Mouse (Mus musculus) thymus, postnatal 25 days (tissue): ENCODE measurements around the gene Arap1.
A peak's percentile ranks its signal among the peaks of the same experiment; 100 is the strongest.

Source experiments
- DNase-seq: peaks from one replicate; pipeline ENCODE4 v3.0.0; 2022

Arap1 gene

DNA sequence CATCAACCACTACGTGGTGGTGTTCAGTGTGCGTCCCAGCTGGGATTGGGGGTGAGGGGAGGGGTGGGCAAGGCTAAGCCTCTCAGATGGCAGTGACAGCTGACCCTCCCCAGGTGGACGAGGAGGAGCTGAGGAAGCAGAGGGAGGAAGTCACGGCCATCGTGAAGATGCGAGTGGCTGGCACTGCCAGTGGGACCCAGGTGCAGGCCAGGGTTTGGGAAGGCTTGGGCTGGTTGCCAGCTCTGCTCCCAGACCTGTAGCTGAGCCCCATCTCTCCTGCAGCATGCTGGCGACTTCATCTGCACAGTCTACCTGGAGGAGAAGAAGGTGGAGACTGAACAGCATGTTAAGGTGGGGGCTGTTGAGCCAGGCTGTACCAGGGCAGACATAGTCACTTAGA is 53.6 kb downstream of the Arap1 start:
- no peak for DNase-seq

DNA sequence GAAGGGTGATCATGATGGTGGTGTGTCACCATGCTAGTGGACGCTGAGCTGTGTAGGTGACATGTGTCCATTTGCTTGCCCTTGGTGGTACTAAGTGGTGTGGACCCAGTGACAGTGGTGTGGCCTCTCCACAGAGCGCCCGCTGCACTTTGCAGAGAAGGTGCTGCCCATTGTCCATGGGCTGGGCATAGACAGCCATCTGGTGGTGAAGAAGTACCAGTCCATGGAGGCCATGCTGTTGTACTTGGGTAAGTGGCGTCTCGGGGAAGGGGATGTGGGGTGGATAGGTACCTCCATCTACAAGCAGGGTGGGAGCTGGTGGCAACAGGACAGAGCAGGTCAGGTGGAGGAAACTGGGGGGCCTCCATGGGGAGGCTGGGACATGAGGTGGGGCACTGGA is 56.0 kb downstream of the Arap1 start:
- DNase-seq: no peak

DNA sequence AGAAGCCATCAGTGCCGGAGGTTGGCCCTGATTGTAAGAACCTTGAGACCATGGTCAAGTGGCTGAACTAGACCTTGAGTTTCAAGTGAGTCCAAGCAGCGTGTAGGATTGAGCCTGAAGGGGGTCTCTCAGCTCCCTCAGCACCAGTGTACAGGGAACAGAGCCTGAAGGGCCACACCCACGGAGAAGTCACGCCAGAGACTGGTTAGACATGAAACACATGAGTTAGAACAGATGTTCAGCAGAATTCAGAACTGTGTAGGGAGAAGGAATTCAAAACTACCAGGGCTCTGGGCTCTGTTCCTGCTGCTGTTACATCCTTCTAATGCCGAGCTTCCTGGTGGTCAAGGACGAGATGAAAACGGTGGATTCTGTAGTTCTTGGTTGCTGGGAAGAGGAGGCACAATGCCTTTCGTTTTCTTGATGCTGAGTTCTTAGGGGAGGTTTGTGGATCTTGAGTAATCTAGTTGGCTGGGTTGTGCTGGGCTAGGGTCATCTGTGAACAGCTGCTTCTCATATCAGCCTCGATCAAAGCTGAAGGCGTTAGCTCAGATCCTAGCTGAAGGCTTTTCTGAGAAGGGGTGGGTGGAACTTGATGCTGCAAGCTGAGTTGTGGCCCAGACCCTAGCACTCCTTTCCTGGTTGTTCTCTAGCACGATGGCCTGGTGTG is 62.5 kb downstream of the Arap1 start, which contains the start of gene Gm45837:
TSS of gene Gm45837 (plus strand) at position 620 of the 670 bp plus-strand sequence.
- no peak for DNase-seq

DNA sequence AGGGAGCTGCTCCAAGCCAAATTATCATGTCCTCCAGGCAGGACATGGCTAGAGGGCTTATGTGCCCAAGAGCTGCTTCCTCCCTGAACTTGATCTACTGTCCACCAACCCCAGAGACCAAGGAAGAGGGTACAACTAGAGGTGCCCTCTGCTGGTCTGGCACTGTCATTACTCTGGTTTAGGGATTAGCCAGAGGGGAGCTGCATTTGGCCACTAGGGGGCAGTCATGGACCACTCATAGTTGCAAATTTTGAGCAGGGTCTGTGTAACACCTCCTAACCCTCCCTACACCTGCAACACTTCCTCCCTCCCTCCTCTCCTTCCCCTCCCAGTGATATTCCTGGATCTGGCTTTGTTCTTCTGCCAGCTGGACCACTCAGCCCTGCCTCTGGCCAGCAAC is 64.9 kb downstream of the Arap1 start:
- DNase-seq: peak; percentile 85

DNA sequence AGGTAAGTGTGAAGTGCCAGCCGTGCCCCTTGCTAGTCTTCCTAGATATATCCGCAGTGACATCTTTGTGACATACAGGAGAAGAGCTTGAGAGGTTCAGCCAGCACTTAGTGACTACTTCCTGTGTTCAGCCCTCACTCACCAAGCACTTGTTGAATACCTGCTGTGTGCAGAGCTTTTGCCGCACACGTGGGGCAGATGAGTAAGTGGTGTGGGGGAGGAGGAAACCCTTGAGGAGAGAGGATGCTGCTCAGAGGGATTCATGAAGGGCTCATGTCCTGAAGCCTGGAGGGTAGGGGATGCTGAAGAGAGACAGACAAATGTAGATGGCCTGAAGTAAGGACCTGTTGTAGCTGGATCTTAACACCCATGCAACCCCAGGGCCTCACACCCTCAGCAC is 66.3 kb downstream of the Arap1 start:
- DNase-seq: no peak

DNA sequence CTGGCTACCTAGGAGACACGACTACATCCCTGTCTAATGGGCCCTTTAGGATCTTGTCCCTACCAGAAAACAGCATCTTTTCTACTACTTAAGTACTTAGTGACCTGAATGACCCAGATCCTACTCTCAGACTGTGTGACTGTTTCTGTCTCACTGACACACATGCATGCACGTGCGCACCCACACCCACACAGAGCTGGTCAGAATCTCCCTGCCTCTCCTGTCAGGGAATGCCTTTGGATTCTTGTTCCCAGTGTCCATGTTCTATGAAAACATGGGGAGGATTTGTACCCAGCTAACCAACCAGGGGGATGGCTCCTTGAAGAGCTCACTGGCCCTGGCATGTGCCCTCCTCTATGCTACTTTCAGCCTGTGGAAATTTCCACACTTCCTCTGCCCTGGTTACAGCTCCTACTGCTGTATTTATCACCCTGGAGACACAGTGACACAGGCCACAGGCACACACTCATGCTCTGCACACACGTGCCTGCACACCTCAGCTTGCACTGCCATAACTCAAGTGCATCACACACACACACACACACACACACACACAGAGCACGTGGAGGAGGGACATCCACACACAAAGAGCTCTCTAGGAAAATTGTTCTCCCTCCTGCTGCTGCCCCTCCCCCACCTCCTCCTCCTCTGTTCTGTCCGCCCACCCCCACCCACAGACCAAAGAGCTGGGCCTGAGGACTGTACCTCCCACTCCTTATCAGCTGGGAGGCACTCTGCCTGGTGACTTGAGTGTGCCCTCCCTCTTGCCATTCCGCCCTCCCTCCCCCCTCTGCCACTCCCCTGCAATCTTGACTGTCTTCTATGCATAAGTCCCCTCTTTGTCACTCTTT is 67.0 kb downstream of the Arap1 start:
- DNase-seq: no peak

DNA sequence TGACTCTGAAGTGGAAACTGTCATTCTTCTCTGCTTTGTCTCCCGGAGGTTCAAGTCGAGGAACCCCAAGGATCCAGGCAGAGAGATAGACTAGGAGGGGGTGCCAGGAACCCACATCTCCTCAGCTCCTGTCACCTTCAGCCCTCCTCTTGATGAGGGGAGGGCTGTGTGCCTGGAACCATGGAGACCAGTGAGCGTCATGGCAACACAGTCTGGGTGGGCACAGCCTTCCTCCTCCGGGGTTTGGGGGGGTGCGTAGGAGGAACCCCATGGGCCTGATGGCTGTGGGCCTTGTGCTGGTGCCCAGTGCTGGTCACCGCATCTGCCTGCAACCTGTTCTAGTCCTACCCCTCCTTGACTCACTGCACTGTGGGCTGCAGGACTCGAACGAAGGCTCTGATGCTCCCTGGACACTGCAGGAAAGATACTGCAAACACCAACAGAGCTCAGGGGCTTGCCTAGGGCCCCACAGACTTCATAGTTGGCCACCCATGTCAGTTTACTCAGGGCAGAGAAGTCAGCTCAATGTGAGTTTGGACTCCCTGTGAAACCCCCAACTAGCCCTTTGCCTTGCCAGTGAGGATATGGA is 67.7 kb downstream of the Arap1 start:
- DNase-seq: no peak

DNA sequence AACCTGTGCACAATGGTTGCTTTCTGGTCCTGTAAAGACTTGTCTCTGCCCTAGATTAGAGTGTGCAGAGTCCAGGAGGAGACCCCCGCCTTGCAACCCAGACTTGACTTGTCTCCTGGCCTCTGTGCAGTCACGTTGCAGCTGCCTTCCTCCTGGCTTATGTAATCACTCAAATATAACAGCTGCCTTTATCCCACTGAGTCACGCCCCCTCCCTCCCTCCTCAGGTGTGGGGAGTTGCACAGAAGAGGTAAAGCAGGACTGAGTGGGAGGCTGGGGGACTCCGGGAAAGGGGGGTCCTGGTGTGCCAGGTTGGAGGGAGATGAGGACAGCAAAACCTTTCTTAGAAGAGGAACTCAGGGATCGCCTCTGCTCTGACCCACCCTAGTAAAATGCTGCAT is 68.5 kb downstream of the Arap1 start:
- no peak for DNase-seq

DNA sequence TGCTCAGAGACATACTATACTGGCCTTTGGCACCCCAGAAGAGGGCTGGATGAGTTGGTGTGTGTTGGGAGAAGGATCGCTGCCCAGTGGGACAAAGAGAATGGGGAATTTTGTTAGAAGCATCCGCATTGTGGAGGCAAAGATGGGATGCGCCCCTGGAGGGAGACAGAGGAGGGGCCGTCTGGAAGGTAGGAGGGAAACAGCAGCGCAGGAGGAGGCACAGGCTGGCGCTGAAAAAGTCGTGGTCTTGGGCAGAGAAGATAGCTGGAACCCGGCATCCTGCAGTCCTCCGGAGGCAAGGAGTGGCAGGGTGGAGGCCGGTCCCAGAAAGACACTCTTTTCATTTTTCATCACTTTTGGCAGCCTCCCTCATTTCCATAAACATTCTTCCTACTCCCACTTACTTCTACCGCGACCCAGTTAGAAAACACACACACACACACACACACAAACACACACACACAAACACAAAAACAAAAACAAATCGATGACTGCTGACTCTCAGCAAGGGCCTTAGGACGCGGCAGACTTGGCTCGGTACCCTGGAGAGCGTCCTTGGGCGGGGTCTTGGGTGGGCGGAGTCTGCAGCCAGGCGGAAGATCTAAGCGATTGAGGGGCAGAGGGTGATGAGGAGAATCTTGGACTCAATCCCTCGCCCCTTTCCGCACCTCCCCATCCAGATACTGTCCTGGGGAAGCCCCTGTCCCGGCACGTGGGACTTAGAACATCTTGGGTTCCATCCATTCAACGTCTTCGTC is 71.3 kb downstream of the Arap1 start:
- no peak for DNase-seq

DNA sequence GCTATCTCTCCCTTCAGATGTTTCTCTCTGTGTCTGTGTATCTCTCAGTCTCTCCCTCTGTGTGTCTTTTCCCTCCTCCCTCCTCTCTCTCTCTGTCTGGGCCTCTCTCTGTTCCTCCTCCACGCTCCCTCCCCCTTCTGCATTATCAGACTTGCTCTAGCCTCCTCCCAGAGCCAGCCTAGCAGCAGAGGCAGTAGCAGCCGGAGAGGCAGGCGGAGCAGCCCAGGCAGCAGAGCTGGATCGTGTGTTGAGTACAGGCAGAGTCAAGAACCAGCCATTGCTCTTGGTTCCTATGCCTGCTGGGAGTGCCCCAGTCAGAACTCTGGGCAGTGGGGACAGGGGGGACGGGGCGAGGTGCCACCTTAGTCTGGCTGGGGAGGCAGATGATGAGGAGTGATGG is 73.7 kb downstream of the Arap1 start, which contains the start of gene Pde2a:
TSS of gene Pde2a (plus strand) at position 163 of the 400 bp plus-strand sequence.
- no peak for DNase-seq

DNA sequence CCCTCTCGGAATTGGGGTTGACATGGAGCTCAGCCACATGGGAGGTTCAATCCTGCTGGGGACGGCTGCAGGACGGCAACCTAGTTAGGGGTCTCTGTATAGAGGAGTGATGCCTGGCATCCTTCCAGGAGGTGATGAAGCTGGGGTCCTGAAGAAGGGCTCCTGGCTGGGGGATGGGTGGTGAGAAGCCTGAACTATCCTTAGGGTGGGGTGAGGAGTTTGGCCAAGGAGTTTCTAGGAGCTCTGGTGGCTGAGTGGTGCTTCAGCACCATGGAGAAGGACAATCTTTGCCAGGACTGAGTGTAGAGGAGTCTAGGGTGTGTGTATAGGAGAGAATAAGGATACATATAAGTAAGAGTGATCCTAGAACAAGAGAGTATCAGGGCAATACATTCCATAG is 74.2 kb downstream of the Arap1 start:
- DNase-seq: no peak

DNA sequence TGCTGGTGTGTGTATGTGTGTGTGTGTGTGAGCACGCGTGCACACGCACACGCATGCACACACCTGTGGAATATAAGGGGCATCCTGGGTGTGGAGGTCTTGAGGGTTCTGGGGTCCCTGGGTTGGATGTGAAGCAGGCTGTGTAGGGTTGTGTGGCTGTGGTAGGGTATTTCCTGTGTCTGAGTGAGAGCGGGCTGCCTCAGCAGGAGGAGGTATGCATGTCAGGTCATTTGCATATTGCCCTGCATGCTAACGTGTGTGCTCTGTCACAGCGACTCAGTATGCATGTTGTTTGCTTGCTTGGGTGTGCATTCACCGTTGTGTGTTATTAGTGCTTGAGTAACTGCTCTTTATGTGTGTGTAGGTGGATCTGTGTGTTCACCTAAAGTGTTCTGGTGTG is 74.8 kb downstream of the Arap1 start:
- DNase-seq: no peak

DNA sequence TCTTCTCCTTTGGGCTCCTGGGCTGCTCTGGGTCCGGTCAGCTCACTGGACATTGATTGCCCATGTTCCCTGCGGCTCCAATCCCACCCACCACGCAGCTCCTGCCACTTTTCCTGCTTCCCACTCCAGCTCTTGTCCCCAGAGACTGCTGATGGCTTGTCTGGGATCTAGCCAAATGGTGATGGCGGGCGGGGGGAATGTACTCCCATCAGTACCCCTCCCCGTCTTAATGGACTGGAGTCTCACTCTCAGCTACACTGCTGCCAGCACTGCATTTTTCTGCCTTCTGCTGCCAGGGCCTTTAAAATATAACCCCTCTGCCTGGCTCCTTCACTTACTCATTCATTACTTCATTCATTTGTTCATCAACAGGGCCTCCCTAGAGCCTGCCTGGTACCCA is 76.1 kb downstream of the Arap1 start:
- no peak for DNase-seq

DNA sequence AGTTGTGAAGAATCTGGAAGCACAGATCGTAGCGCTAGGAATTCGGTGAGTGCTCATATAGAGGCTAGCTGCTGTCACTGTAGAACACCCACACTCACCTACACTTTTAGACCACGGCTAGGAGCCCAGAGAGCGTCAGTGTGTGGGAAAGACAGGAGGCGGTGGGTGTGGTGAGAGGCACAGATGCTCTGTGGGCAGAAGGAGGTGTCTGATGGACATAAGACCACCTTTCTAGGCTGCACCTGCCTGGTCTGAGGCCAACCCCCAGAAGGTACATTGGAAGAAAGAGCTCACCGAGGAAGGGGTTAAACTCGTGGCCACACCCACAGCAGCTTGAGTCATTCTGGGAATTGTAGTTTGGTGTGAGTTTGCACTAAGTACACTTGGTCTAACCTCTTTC is 78.8 kb downstream of the Arap1 start:
- DNase-seq: no peak

DNA sequence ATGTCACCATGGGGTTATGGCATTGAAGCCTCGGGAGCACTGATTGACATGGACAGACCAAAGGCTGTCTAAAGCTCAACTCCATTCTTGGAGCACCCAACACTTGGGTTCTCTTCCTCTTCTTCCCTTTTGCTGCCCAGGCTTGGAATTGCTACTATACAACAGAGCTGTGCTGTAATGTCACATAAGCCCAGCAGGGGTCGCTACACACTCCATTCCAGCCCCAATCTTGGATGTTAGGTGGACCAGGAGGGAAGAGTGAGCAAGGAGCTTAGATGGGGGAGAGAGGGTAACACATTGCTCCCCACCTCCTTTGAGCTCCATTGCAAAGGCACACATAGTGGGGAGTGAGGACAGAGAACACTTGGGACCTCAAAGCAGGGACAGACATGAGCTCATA is 79.9 kb downstream of the Arap1 start:
- DNase-seq: peak; percentile 23

DNA sequence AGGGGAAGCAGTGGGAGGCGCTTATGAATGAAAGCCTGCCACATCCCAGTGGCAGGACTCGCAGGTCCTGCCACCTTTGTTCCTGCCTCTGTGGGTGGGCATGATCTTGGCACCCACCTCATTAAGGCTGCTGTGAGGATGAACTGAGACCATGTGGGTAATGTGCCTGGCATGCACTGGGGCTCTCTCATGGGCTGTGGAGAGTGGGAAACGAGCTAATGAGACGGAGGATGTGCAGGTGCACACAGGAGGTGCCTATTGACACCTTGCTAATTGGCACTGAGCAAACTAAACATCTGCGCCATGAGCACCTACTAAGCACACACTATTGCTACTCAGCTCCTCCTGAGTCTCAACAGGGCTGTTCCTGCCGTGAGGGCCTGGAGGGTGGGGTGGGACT is 87.2 kb downstream of the Arap1 start:
- no peak for DNase-seq

DNA sequence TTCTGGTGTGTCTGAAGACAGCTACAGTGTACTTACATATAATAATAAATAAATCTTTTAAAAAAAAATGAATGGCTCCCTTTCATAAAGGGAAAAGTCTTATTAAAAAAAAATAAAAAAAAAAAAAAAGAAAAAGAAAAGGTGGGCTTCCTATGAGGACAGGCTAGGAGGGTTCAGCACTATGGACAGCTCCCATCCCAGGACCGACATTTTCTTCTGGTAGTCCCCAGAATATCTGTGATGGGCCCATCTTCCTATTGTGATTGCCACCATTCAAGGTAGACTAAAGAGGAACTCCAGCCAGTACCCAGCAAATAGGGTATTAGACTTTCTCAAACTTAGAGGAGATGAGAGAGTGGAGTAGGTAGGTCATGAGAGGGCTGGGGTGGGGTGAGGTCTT is 90.0 kb downstream of the Arap1 start:
- DNase-seq: no peak

DNA sequence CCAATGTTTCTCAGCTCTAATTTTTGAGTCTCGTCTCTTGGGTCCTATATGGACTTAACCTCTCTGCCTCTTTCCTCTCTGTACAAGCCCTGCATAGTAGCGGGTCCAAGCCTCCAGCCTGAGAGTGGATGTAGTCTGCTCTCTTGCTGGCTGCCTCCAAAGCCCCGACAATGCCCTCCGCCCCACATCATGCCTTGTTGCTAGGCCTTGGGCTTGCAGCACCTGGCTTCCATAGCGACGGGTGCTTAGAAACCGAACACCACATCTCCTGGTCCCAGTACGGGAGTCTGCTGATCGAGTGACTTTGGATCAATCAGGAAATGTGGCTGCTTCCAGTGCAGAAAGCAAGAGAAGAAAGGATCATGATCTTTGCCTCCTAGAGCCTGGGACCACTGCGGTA is 95.2 kb downstream of the Arap1 start:
- no peak for DNase-seq

DNA sequence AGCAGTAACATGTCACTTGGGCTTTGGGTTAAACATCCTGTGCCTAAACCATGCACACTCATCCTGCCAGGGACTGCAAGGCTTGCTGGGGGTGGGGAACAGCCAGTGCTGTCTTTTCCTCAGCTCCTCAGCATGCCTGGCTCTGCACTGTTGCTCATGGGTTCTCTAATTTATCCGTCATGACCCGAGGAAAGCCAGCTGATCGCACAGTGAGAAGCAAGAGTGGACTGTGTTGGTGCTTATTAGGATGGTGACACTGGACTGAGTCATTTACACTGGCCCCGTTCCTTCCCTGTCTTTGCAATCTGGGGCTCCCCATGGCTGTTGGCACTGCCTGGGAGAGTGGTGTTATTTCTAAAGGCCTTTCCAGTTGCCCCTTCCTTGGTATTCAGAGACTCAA is 96.3 kb downstream of the Arap1 start:
- no peak for DNase-seq

DNA sequence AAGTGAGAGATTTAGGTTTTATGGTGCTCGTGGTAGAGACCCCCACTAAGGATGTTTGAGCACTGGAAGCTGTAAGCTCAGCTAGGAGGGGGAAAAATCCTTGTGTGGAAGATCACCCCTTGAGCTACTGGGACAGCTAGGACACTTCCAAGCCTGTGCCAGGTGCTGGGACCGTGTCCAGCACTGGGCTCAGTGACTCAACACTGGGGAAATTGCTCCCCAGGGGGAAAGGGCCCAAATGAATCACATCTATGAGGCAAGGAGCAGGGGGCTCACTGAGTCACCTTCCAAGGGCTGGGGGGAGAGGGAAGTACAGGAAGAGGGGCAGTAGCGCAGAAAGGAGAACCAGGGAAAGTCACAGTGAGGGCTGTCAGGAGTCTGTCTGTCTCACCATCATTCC is 102.0 kb downstream of the Arap1 start:
- DNase-seq: no peak

DNA sequence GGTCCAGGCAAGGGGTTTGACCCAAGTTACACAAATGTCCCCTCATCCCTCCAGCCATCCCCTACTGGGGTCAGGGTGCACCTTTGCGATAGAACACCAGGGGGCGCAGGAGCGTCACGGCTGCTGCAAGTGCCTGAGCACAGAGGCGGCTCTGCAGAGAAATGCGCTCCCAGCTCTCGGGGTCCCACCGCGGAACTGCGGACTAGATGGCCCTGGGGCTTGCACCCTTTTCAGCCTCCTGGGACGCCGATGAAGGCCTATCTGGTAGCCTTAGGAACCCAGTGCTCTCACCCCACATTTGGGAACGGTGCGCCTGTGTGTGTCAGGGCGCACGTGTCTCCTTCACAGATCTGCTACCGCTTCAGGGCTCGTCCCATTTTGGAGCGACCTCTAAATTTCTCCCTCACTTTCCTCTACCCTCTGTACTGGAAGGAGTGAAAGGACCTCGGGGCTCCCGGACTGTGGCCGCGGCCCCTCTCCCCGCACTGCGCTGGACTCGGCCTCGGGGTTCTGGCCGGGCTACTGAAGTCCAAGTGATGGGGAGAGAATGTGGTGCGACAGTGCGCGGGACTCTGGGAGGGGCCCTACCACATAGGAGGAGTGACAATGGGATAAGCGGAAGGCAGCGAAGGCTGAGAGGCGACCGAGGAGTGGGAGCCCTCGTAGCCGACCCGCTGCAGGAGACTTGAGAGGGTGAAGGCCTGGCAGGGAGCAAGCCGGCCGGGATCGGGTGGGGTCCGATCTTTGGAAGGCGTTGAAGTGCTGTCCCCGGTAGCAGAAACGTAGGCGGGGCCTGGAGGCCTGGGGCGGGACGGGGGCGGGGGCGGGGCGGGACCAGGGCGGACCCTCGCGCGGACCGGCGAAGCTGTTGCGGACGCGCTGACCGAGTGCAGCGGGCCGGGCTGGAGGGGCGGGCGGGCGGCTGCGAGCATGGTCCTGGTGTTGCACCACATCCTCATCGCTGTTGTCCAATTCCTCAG is 102.8 kb downstream of the Arap1 start:
- DNase-seq: peak; percentile 86

DNA sequence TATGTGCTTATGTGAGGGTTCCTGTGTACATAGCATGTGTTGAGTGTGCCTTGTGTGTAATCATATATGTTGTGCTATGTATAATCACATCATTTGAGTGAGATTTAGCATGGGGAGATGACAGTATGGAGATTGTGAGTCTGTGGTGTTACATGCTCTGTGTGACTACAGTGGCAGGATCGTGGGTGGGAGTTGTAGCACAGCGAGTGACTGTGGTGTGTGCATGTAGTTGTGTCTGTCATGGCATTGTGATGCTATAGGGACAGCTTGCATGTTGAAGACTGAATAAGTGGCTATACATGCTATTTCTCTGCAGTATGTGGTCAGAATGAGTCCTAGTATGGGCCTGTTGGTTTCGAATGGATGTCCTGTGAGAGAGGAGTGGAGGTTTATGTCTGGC is 104.8 kb downstream of the Arap1 start:
- DNase-seq: no peak
